Mouse (Mus musculus): Measurements from ENCODE around the gene Snrpg. TPM values are rescaled to one million over a fixed set of nuclear protein-coding genes. Genes with fewer than 3 reads are reported as not detected.

The Snrpg gene
- total and polyA plus RNA-seq, 3 experiments, result 761 to 1,339 (median 796) TPM

DNA sequence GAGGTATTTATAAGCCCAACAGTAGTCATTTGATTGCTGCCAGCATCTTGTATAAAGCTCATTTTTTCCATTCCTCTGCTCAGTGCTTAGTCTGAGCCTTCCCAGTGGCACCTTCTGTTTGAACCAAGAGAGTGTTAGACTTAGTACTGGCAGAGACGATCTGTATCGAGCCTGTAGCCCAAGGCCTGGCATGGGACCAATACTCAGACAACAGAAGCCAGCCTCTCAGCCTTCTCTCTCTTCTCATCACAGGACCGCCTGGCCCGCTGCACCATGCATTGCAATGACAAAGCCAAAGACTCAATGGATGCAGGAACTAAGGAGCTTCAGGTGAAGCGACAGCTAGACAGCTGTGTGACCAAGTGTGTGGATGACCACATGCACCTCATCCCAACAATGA, 2.6 kb upstream of the Snrpg start:
- Histone ChIP-seq H3K27ac (ENCODE audit: control insufficient read depth, low read depth, low read length) (no peak overlapping the region), H3K27me3 (ENCODE audit: control insufficient read depth in 1 of 2, insufficient read depth in 2 of 2, low read length in 2 of 2) (no peaks in the 10 kb centered on the region), H3K4me3 (ENCODE audit: control insufficient read depth in 1 of 2, insufficient read depth in 1 of 2, low read depth in 2 of 2, low read length in 2 of 2) (no peak overlapping the region), H3K36me3 (ENCODE audit: control insufficient read depth in 1 of 2, insufficient read depth in 2 of 2, low read length in 2 of 2) (peaks cover 0 to 25% of the 10 kb centered on the region in 2 experiments; a peak in 3 of 4 replicates), H3K4me1 (ENCODE audit: control insufficient read depth in 1 of 2, insufficient read depth in 2 of 2, low read length in 2 of 2) (peaks cover 2 to 18% of the 10 kb centered on the region in 2 experiments; a peak in 3 of 4 replicates), H3K9me3 (replicated peaks; ENCODE audit: insufficient read depth, low read length) (no peaks in the 10 kb centered on the region), H3K79me2 (ENCODE audit: control insufficient read depth, insufficient read depth, low read length, poor library complexity) (peaks cover 34% of the 10 kb centered on the region), H3K9ac (ENCODE audit: control insufficient read depth, low read depth, low read length, poor library complexity, severe bottlenecking) (no peak overlapping the region)
- no peak for TF ChIP-seq RCOR1 (IDR thresholded peaks at IDR 0.05; ENCODE audit: low read depth, low read length)
- TF ChIP-seq CHD2 (IDR thresholded peaks at IDR 0.05; ENCODE audit: low read length), result no peak
- TF ChIP-seq JUND (IDR thresholded peaks at IDR 0.05; ENCODE audit: low read depth, low read length), result no peak
- no peak for TF ChIP-seq TCF12 (IDR thresholded peaks at IDR 0.05; ENCODE audit: low read depth, low read length)
- no peak for TF ChIP-seq ZNF384 (IDR thresholded peaks at IDR 0.05; ENCODE audit: low read depth, low read length)
- TF ChIP-seq ZKSCAN1 (IDR thresholded peaks at IDR 0.05; ENCODE audit: low read depth, low read length), result no peak
- no peak for TF ChIP-seq MAZ (IDR thresholded peaks at IDR 0.05; ENCODE audit: low read depth, low read length)
- no peak for TF ChIP-seq SMC3 (IDR thresholded peaks at IDR 0.05; ENCODE audit: low read depth, low read length)
- no peak for TF ChIP-seq MYC (IDR thresholded peaks at IDR 0.05; ENCODE audit: low read depth, low read length)
- TF ChIP-seq UBTF (IDR thresholded peaks at IDR 0.05; ENCODE audit: borderline replicate concordance, insufficient read depth, low read depth, low read length), result no peak
- no peak for TF ChIP-seq GATA1 (IDR thresholded peaks at IDR 0.05; ENCODE audit: low read depth, low read length)
- no peak for TF ChIP-seq MAX (IDR thresholded peaks at IDR 0.05; ENCODE audit: low read length)
- TF ChIP-seq HCFC1 (IDR thresholded peaks at IDR 0.05; ENCODE audit: low read depth, low read length), result no peak
- no peak for DNase-seq (ENCODE audit: low read depth, low spot score)

DNA sequence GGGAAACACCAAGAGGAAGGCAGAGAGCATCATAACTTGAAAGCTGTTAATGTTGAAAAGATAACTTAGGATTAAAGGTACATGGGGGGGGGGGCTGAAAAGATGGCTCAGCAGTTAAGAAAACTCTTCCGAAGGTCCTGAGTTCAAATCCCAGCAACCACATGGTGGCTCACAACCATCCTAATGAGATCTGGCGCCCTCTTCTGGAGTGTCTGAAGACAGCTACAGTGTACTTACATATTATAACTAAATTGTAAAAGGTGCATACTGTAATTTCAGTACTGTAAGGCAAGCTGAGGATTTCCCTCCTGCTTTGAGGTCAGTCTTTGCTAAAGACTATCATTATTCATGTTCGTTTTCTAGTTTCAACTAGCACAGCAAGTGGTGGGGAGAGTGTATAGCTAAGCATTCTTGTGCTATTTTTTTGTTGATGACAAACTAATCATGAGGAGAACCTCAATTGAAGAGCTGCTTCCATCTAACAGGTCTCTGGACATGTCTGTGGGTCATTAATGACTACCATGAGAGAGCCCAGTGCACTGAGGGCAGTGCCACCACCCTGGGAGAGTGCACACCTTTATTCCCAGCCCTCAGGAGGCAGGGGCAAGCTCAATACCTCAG, 901 bp upstream of the Snrpg start:
- Histone ChIP-seq H3K9me3 (replicated peaks; ENCODE audit: insufficient read depth, low read length) (no peaks in the 10 kb centered on the region), H3K9ac (ENCODE audit: control insufficient read depth, low read depth, low read length, poor library complexity, severe bottlenecking) (peak overlapping the region; percentile 85), H3K27ac (ENCODE audit: control insufficient read depth, low read depth, low read length) (peak overlapping the region; percentile 89), H3K36me3 (ENCODE audit: control insufficient read depth in 1 of 2, insufficient read depth in 2 of 2, low read length in 2 of 2) (peaks cover 2 to 25% of the 10 kb centered on the region in 2 experiments; a peak in 3 of 4 replicates), H3K79me2 (ENCODE audit: control insufficient read depth, insufficient read depth, low read length, poor library complexity) (peaks cover 50% of the 10 kb centered on the region), H3K27me3 (ENCODE audit: control insufficient read depth in 1 of 2, insufficient read depth in 2 of 2, low read length in 2 of 2) (no peaks in the 10 kb centered on the region), H3K4me1 (ENCODE audit: control insufficient read depth in 1 of 2, insufficient read depth in 2 of 2, low read length in 2 of 2) (peaks cover 2 to 18% of the 10 kb centered on the region in 2 experiments; a peak in 3 of 4 replicates), H3K4me3 (ENCODE audit: control insufficient read depth in 1 of 2, insufficient read depth in 1 of 2, low read depth in 2 of 2, low read length in 2 of 2) (peak overlapping the region; percentile 81 to 84)
- DNase-seq (ENCODE audit: low read depth, low spot score), result peak; percentile 77
- peak; percentile 79 for TF ChIP-seq MYC (IDR thresholded peaks at IDR 0.05; ENCODE audit: low read depth, low read length)
- peak; percentile 35; the same call in 1 of the 2 replicates for TF ChIP-seq SMC3 (IDR thresholded peaks at IDR 0.05; ENCODE audit: low read depth, low read length)
- TF ChIP-seq ZC3H11A (IDR thresholded peaks at IDR 0.05; ENCODE audit: low read depth, low read length), result no peak
- TF ChIP-seq CTCF (IDR thresholded peaks at IDR 0.05 in 2 of 3, conservative IDR thresholded peaks at IDR 0.05 in 1 of 3; ENCODE audit: control insufficient read depth in 1 of 3, insufficient read depth in 1 of 3, low read depth in 2 of 3, low read length in 3 of 3, poor library complexity in 1 of 3, severe bottlenecking in 1 of 3), result peak; percentile 16 to 56 (median 45); a peak in 5 of 6 replicates
- TF ChIP-seq TBP (IDR thresholded peaks at IDR 0.05; ENCODE audit: low read depth, low read length), result no peak; the same call in 1 of the 2 replicates
- TF ChIP-seq MAX (IDR thresholded peaks at IDR 0.05; ENCODE audit: low read length), result no peak
- TF ChIP-seq SIN3A (IDR thresholded peaks at IDR 0.05; ENCODE audit: low read length), result 0 out of 2 replicates have a peak, but pooled peaks have one; percentile 14
- TF ChIP-seq NELFE (IDR thresholded peaks at IDR 0.05; ENCODE audit: low read depth, low read length), result no peak
